Mouse (Mus musculus): ENCODE results near the gene Polr2j.

GRCm38 (mm10) chr5:136086290-136086689 lies 30.1 kb upstream of the Polr2j start:
- TF ChIP-seq E2F4 (IDR thresholded peaks at IDR 0.05; ENCODE audit: insufficient read depth) (no peak), CEBPB (IDR thresholded peaks at IDR 0.05; ENCODE audit: insufficient read depth, poor library complexity, severe bottlenecking) (no peak), TCF12 (IDR thresholded peaks at IDR 0.05; ENCODE audit: insufficient read depth, poor library complexity, severe bottlenecking) (no peak), MYOG (IDR thresholded peaks at IDR 0.05; ENCODE audit: control insufficient read depth in 1 of 3, insufficient read depth in 1 of 3, insufficient read length in 2 of 3, low read depth in 2 of 3) (no peak), MYOD1 (IDR thresholded peaks at IDR 0.05; ENCODE audit: control insufficient read depth in 1 of 3, insufficient read length in 2 of 3, low read depth in 2 of 3) (no peak), POLR2AphosphoS2 (IDR thresholded peaks at IDR 0.05; ENCODE audit: insufficient read length, low read depth) (no peak), POLR2A (IDR thresholded peaks at IDR 0.05; ENCODE audit: insufficient read length, low read depth) (no peak), SRF (IDR thresholded peaks at IDR 0.05; ENCODE audit: control insufficient read depth, insufficient read length, low read depth) (no peak), TCF3 (IDR thresholded peaks at IDR 0.05; ENCODE audit: insufficient read length, low read depth) (no peak), USF1 (IDR thresholded peaks at IDR 0.05; ENCODE audit: low read depth) (no peak)
